Mouse (Mus musculus) induced T-regulatory cell, adult 2 months (primary cell): ENCODE results near the gene Trpv6.

Experiments
- DNase-seq: peaks from one replicate; pipeline ENCODE4 v3.0.0-alpha.2; 2012; ENCODE audit warnings: low read depth

Gene Trpv6

GRCm38 (mm10) chr6:41621241-41621990 is 14.8 kb downstream of the Trpv6 start:
- no peak for DNase-seq

GRCm38 (mm10) chr6:41620173-41620798 is 15.9 kb downstream of the Trpv6 start:
- no peak for DNase-seq

DNA sequence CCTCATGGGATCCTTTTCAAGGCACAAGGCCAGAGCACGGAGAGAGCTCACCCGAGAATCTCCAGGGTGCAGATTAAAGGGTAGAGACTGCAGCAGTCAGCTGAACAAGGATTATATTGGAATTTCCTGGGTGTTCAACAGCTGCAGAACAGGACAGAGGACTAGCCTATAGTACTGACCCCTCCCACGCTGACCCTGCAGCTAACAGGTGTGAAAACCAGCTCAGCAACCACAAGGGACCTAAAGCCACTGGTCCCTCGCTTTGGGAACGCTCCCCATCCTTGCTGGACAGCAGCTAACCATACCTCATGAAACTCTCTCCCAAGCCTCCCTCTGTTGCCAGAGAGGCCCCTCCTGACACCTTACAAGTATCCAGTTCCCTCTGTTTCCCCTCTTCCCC is 28.6 kb downstream of the Trpv6 start:
- DNase-seq: no peak

DNA sequence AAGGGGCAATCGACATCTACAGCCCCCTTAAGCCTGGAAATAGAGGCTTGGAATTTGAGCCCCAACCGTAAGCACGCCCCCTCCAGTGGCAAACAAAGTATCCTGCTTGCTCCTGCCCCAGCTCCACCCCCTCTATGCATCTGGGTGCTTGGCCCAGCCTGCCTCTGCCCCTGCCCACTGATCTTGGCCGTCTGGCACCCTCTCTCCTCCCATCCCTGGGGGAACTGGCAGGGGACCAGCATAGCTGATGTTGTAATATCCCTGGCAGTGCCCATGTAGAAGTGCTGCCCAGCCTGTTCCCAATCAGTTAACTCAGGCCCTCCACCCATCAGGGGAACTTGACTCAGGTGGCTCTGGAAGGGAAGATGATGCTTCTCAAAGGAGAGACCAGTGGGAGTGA is 30.0 kb downstream of the Trpv6 start:
- DNase-seq: peak; percentile 14

- no peak for DNase-seq
These were observed 30.5 kb downstream of the Trpv6 start for GRCm38 (mm10) chr6:41605794-41606104.

DNA sequence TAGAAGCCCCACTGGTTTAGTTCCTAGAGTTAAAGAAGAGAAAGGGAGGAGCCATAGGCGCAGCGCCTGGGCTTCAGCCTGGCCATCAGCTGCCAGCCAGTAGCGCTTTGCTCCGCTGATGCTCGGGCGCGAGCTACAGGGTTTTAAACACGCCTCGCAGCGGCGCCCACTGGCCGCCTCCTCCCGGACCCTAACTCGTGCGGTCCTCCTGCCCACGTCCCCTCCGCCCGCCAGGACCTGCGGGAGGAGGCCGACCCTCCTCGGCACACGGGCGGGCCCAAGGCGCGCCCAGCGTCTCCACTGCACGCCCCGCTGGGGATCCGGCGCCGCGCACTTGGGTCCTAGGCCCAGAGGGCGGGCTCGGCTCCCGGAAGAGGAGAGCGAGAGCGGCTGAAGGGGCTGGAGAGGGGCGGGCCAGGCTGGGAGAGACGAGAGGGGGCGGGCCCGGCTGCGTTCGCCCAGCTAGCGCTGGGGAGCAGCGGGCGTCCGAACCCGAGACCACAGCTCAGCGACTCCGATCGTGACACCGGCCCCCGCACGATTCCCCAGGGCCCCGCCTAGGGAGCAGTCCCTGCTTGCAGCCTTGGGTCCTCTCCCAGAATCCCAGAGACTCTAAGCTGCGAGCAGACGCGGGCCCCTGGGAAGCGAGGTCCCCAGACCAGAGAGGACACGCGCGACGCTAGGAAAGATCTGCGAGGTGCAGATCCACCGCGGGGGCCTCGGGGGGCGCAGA is 31.0 kb downstream of the Trpv6 start, which contains the start of gene Ephb6:
TSS of gene Ephb6 (plus strand) at position 422 of the 733 bp plus-strand sequence.
- DNase-seq: peak; percentile 88

- DNase-seq: peak; percentile 82
These were observed 31.7 kb downstream of the Trpv6 start for GRCm38 (mm10) chr6:41604401-41605050.

DNA sequence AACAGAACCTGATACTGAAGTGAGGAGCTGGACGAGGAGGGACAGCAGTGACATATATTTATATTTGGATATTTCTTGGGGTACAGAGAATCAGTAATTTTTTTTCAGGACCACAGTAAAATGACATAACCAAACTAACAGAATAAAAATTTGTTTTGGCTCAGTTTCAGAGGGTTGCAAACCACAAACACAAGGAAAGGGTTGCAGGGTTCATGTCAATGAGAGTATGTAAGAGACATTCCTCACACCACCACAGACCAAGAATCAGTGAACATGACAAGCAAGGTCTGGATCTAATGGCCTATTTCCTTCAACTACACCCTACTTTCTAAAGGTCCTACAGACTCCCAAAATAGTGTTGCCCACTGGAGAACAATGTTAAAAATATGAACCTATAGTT is 54.0 kb downstream of the Trpv6 start:
- no peak for DNase-seq

DNA sequence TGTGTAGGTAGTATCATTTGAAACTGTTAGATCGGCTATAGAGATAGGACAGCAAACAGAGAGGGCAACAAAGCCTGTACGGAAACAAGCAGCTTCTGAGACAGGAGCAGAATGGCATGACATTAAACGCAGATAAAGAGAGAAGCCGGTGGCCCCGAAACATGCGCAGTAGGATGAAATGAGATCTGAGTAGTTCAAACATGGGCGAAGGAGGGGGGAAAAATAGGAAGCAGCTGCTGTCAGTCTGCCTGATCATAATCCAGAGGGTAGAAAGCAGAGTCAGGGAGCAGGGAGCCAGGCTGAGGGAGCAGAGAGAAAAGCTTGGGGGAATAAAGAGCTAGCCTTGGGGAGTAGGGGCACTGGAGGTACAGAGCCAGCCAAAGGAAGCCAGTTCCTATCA is 54.9 kb downstream of the Trpv6 start:
- DNase-seq: no peak

DNA sequence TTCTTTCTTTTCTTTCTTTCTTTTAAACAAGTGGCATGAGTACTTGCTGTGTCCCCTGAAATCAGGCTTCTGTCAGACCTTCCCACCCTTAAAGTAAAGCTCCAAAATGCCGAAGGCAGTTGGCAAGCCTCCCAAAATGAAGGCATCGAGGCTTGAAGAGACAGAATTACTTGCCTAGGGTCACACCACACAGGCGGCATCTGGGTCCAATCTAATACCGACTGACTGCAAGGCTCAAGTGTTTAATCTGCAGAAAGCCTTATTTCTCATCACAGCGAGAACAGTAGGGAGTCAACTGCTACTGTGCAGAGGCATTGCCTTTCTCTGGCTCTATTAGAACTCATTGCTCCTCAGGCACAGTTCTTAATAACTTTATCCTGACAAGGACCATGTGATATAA is 58.9 kb downstream of the Trpv6 start:
- no peak for DNase-seq

GRCm38 (mm10) chr6:41576526-41577097 is 59.6 kb downstream of the Trpv6 start:
- no peak for DNase-seq
